Mouse (Mus musculus) liver, postnatal 0 days (tissue): Measurements from ENCODE around the gene Brpf3. TPM values are rescaled to one million over a fixed set of nuclear protein-coding genes. Genes with fewer than 3 reads are reported as not detected.

Source experiments
- ATAC-seq: fragments of 200-750 bp; cut with Nextera tagmentation; 2 replicates; pipeline ENCODE4 v1.8.0; 2017; ENCODE audit warnings: mild to moderate bottlenecking, moderate library complexity
- DNase-seq: peaks from one replicate; pipeline ENCODE4 v3.0.0-alpha.2; 2016
- H3K27ac ChIP-seq: fragments of 300-500 bp; sonication (generic); 2 replicates; pipeline ENCODE4 v1.5.1; 2014; ENCODE audit warnings: antibody characterized with exemption, moderate library complexity, mild to moderate bottlenecking, low read depth
- H3K27me3 ChIP-seq: fragments of 300-500 bp; sonication (generic); 2 replicates; pipeline ENCODE4 v1.6.1; 2014; ENCODE audit warnings: low read length, control low read depth, mixed read lengths; ENCODE audit not compliant: insufficient read depth
- H3K36me3 ChIP-seq: fragments of 300-500 bp; sonication (generic); replicated peaks from 2 replicates; pipeline ENCODE4 v1.6.1; 2014; ENCODE audit warnings: mild to moderate bottlenecking, control low read depth, low read length, moderate library complexity, mixed read lengths; ENCODE audit not compliant: insufficient read depth
- H3K4me1 ChIP-seq: fragments of 300-500 bp; sonication (generic); 2 replicates; pipeline ENCODE4 v1.6.1; 2014; ENCODE audit warnings: antibody characterized with exemption, mild to moderate bottlenecking, control low read depth; ENCODE audit not compliant: insufficient read depth
- H3K4me2 ChIP-seq: fragments of 300-500 bp; sonication (generic); 2 replicates; pipeline ENCODE4 v1.6.1; 2014; ENCODE audit warnings: low read depth, mild to moderate bottlenecking, low read length, moderate library complexity, mixed read lengths
- H3K4me3 ChIP-seq: fragments of 300-500 bp; sonication (generic); 2 replicates; pipeline ENCODE4 v1.5.1; 2014; ENCODE audit warnings: low read depth, low read length
- H3K9ac ChIP-seq: fragments of 300-500 bp; sonication (generic); replicated peaks from 2 replicates; pipeline ENCODE4 v1.6.1; 2014; ENCODE audit warnings: mild to moderate bottlenecking, moderate library complexity
- H3K9me3 ChIP-seq: fragments of 300-500 bp; sonication (generic); 2 replicates; pipeline ENCODE4 v1.6.1; 2016; ENCODE audit warnings: mild to moderate bottlenecking, control low read depth, low read length, mixed read lengths
- CTCF ChIP-seq: sonication (generic); IDR thresholded peaks from 2 replicates; pipeline ENCODE4 v1.5.1; 2016; ENCODE audit warnings: antibody characterized with exemption, low read depth
- EP300 ChIP-seq: IDR thresholded peaks from 2 replicates; pipeline ENCODE4 v1.6.1; 2016; ENCODE audit warnings: antibody characterized with exemption, low read depth, mild to moderate bottlenecking
- WGBS: fragments of 180-500 bp; shearing (Covaris S2); extraction: QIAGEN DNeasy Blood & Tissue Kit; methylation state at CpG from one replicate; pipeline ENCODE4 v1.1.7; 2014; ENCODE audit not compliant: insufficient replicate concordance; 5-methylcytosine and 5-hydroxymethylcytosine counted together
- polyA plus RNA-seq: library from polyadenylated mRNA; unstranded; fragments of >200 nt; fragmentation: Nextera tagmentation; extraction: Ambion mirVana; gene quantifications from 2 replicates; pipeline ENCODE4 v1.2.1, GENCODE M21; 2015

Gene Brpf3
- polyA plus RNA-seq, 1 experiment from 2014 or later: 33.9 TPM

GRCm38 (mm10) chr17:28846974-28847617, 46.2 kb downstream of the Brpf3 start:
- Histone ChIP-seq H3K4me3 (no peak overlapping the region), H3K27ac (no peak overlapping the region)

GRCm38 (mm10) chr17:28850511-28850910, 49.6 kb downstream of the Brpf3 start:
- H3K9ac ChIP-seq: no peak overlapping the region

More at GRCm38 (mm10) chr17:28846974-28847617, 46.2 kb downstream of the Brpf3 start:
- WGBS: 41% methylated on average over 11 of the region's 11 CpGs
- no peak for DNase-seq
- ATAC-seq: peak; percentile 44; the same call in 1 of the 2 replicates
- Histone ChIP-seq H3K4me1 (peaks cover 8% of the 10 kb centered on the region), H3K36me3 (no peaks in the 10 kb centered on the region), H3K9me3 (peaks cover 1% of the 10 kb centered on the region; the same call in 1 of the 2 replicates), H3K27me3 (no peaks in the 10 kb centered on the region), H3K9ac (no peak overlapping the region; the same call in 1 of the 2 replicates), H3K4me2 (no peak overlapping the region)
- TF ChIP-seq EP300 (no peak), CTCF (no peak)

GRCm38 (mm10) chr17:28854377-28854776, 53.5 kb downstream of the Brpf3 start:
- no peak overlapping the region for H3K4me2 ChIP-seq
- H3K9me3 ChIP-seq: no peaks in the 10 kb centered on the region; the same call in 1 of the 2 replicates
- H3K4me1 ChIP-seq: no peaks in the 10 kb centered on the region
- no peak overlapping the region for H3K27ac ChIP-seq
- H3K36me3 ChIP-seq: no peaks in the 10 kb centered on the region
- 69% methylated on average over 7 of the region's 7 CpGs for WGBS
- H3K4me3 ChIP-seq: no peak overlapping the region
- TF ChIP-seq EP300: no peak
- TF ChIP-seq CTCF: no peak
- no peaks in the 10 kb centered on the region for H3K27me3 ChIP-seq
- no peak for ATAC-seq
- no peak overlapping the region for H3K9ac ChIP-seq
- no peak for DNase-seq

More at GRCm38 (mm10) chr17:28850511-28850910, 49.6 kb downstream of the Brpf3 start:
- Histone ChIP-seq H3K9me3 (no peaks in the 10 kb centered on the region), H3K27ac (no peak overlapping the region), H3K4me2 (no peak overlapping the region), H3K27me3 (no peaks in the 10 kb centered on the region), H3K4me1 (peaks cover 8% of the 10 kb centered on the region), H3K4me3 (no peak overlapping the region), H3K36me3 (no peaks in the 10 kb centered on the region)
- ATAC-seq: no peak
- TF ChIP-seq CTCF (no peak), EP300 (no peak)
- WGBS: 93% methylated on average over 5 of the region's 5 CpGs
- no peak for DNase-seq

- Histone ChIP-seq H3K9me3 (no peaks in the 10 kb centered on the region; the same call in 1 of the 2 replicates), H3K4me3 (no peak overlapping the region), H3K27me3 (no peaks in the 10 kb centered on the region), H3K36me3 (no peaks in the 10 kb centered on the region), H3K4me1 (no peaks in the 10 kb centered on the region), H3K27ac (0 out of 2 replicates have a peak overlapping the region, but pooled peaks have one; percentile 16), H3K4me2 (no peak overlapping the region), H3K9ac (no peak overlapping the region)
- TF ChIP-seq CTCF: peak; percentile 78
- no peak for TF ChIP-seq EP300
- DNase-seq (peak; percentile 64), ATAC-seq (no peak)
- WGBS: 72% methylated on average over 9 of the region's 9 CpGs
These were observed 54.4 kb downstream of the Brpf3 start for GRCm38 (mm10) chr17:28855166-28855885.

- no peaks in the 10 kb centered on the region for H3K27me3 ChIP-seq
- DNase-seq (peak; percentile 49), ATAC-seq (peak; percentile 26)
- H3K4me1 ChIP-seq: no peaks in the 10 kb centered on the region
- no peak for TF ChIP-seq EP300
- TF ChIP-seq CTCF: no peak
- WGBS: 42% methylated on average over 3 of the region's 3 CpGs
- H3K9me3 ChIP-seq: no peaks in the 10 kb centered on the region; the same call in 1 of the 2 replicates
- 0 out of 2 replicates have a peak overlapping the region, but pooled peaks have one; percentile 16 for H3K27ac ChIP-seq
- no peak overlapping the region for H3K9ac ChIP-seq
- H3K4me2 ChIP-seq: no peak overlapping the region
- H3K36me3 ChIP-seq: no peaks in the 10 kb centered on the region
- H3K4me3 ChIP-seq: no peak overlapping the region
These were observed 55.1 kb downstream of the Brpf3 start for GRCm38 (mm10) chr17:28856030-28856429.

DNA sequence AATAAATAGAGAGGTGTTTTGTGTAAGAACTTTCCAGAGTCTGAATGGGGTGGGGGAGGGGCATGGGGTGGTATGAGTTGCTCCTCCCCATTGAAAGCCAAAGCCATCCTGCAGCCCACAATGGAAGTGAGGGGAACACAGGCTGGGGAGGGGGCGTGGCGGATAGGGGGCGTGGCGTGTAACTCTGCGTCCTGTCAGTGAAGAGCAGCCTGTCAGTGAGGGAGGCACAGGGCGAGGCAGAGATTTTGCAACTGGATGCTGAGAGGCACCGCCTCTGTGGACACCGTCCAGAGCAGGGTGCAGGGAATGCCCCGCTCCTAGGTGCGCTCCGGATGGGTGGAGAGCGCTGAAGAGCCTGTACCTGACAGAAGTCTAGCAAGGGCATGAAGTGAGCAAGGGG, 57.3 kb downstream of the Brpf3 start, which contains the start of gene Pnpla1:
Pnpla1 (plus strand) TSS at position 207 of the 400 bp plus-strand sequence.
- no peak within 1 kb of the TSS for H3K4me2 ChIP-seq
- H3K4me3 ChIP-seq: no peak within 1 kb of the TSS
- DNase-seq (peak; percentile 69), ATAC-seq (peak; percentile 75)
- no peaks in the 10 kb centered on the region for H3K36me3 ChIP-seq
- H3K9me3 ChIP-seq: no peaks in the 10 kb centered on the region; the same call in 1 of the 2 replicates
- WGBS: 29% methylated on average over 12 of the region's 12 CpGs
- no peak for TF ChIP-seq EP300
- no peak for TF ChIP-seq CTCF
- H3K9ac ChIP-seq: no peak within 1 kb of the TSS
- no peak within 1 kb of the TSS for H3K27ac ChIP-seq
- H3K27me3 ChIP-seq: no peaks in the 10 kb centered on the region
- no peaks in the 10 kb centered on the region for H3K4me1 ChIP-seq
